Mouse (Mus musculus): Measurements from ENCODE around the gene Slx4ip. TPM values are rescaled to one million over a fixed set of nuclear protein-coding genes. Genes with fewer than 3 reads are reported as not detected.

The Slx4ip gene
- total RNA-seq, 2 experiments from 2014 or later = 7.9 to 15.5 TPM

DNA sequence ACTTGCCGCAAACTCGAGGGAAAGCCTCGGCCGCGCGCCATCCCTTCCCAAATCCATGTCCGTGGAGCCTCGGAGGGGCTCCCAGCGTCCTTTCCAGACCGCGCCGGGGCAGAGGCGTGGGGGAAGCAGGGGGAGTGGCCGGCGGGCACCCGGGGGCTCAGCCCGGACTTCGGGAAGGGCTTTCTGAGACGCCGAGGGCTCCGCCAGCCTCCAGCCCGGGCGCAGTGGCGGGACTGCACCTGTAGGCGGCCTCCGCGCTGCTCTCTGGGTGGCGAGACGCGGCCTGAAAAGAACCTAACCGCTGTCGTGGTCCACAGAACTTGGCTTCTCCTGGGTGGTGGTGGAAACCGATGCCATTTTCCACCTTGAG lies 226.3 kb downstream of the Slx4ip start:
- ATAC-seq (replicated peaks; ENCODE audit: low FRiP score, poor library complexity, severe bottlenecking) = no peak

Other genes with a start within 250 kb of the Slx4ip start
- not detected in 2 replicates for gene Snap25, start 177.8 kb upstream of the Slx4ip start, total RNA-seq (2015; ENCODE audit: low replicate concordance)
- not detected in 2 replicates for gene Snap25, start 177.8 kb upstream of the Slx4ip start, total RNA-seq (2017; ENCODE audit: low replicate concordance)
- not detected in 2 replicates for gene AL731706.2, start 5.5 kb upstream of the Slx4ip start, total RNA-seq (2015; ENCODE audit: low replicate concordance)
- 11.9 TPM in 1 of 2 replicates, not detected in the other for gene AL731706.2, start 5.5 kb upstream of the Slx4ip start, total RNA-seq (2017; ENCODE audit: low replicate concordance)
- gene AL731706.1, start 171 bp downstream of the Slx4ip start, total RNA-seq (2015; ENCODE audit: low replicate concordance) = not detected in 2 replicates
- gene AL731706.1, start 171 bp downstream of the Slx4ip start, total RNA-seq (2017; ENCODE audit: low replicate concordance) = not detected in 2 replicates
- 12.2 and 15.1 TPM in 2 replicates for gene Mkks, start 171 bp downstream of the Slx4ip start, total RNA-seq (2015; ENCODE audit: low replicate concordance)
- gene Mkks, start 171 bp downstream of the Slx4ip start, total RNA-seq (2017; ENCODE audit: low replicate concordance) = 3.9 and 4.6 TPM in 2 replicates
- not detected in 2 replicates for gene Jag1, start 225.4 kb downstream of the Slx4ip start, total RNA-seq (2015; ENCODE audit: low replicate concordance)
- 0.26 TPM in 1 of 2 replicates, not detected in the other for gene Jag1, start 225.4 kb downstream of the Slx4ip start, total RNA-seq (2017; ENCODE audit: low replicate concordance)

All from erythroid progenitor cell, adult 5-6 weeks (primary cell).